Comparison of ENCODE assay signal across 8 mouse cellular contexts in genomic region chr5:107237971-107238426, GRCm38 (mm10). TPM values are rescaled to one million over a fixed set of nuclear protein-coding genes. Genes with fewer than 3 reads are reported as not detected.
DNase-seq lines count a peak whose midpoint lies in the region; ATAC-seq and TF ChIP-seq lines count a peak whose summit lies in the region.
"Had no signal": no experiment of that assay in that cellular context is flagged by ENCODE, and none has a peak within 500 bp of the region (broad histone marks: within the 10 kb centered on the region; RNA-seq: fewer than 3 reads in every experiment).

No protein-coding gene starts in this region.

- DNase-seq in MEL (ENCODE audit: low read depth, low spot score) (no peak), MN1 (ENCODE audit: low spot score) (peak; percentile 28)
- peak; percentile 42 for DNase-seq in lung, adult 2 months
- DNase-seq in right cerebral cortex, adult 18-20 months, result no peak
- no peak for DNase-seq in cerebellum, postnatal 14 days

- ATAC-seq in heart, embryonic 16.5 days (replicated peaks; ENCODE audit: extremely low read depth, insufficient read depth, low FRiP score), result no peak
- no peak for ATAC-seq in CD4-positive, CD25-positive, alpha-beta regulatory T cell, adult 4 months

- no peaks in the 10 kb centered on the region for H3K27me3 ChIP-seq in MEL (ENCODE audit: control insufficient read depth in 1 of 2, insufficient read depth in 2 of 2, low read length in 2 of 2)
- H3K27me3 ChIP-seq in heart, embryonic 16.5 days (ENCODE audit: control insufficient read depth, insufficient read depth, low read length), result no peaks in the 10 kb centered on the region

- H3K9me3 ChIP-seq in MEL (replicated peaks; ENCODE audit: insufficient read depth, low read length), result no peaks in the 10 kb centered on the region
- no peaks in the 10 kb centered on the region for H3K9me3 ChIP-seq in heart, embryonic 16.5 days (replicated peaks; ENCODE audit: control insufficient read depth, low read length)

- TF ChIP-seq CTCF in MEL (IDR thresholded peaks at IDR 0.05 in 2 of 3, conservative IDR thresholded peaks at IDR 0.05 in 1 of 3; ENCODE audit: control insufficient read depth in 1 of 3, insufficient read depth in 1 of 3, low read depth in 2 of 3, low read length in 3 of 3, poor library complexity in 1 of 3, severe bottlenecking in 1 of 3), result no peak
- no peak for TF ChIP-seq CTCF in lung, adult 2 months (IDR thresholded peaks at IDR 0.05; ENCODE audit: insufficient read depth, low read length)

- 41% methylated on average over 7 of the region's 7 CpGs for WGBS in heart, embryonic 16.5 days
- 26% methylated on average over 7 of the region's 7 CpGs for WGBS in lung, adult 2 months

- peak overlapping the region; percentile 81; the same call in 1 of the 2 replicates for H3K27ac ChIP-seq in MEL (ENCODE audit: control insufficient read depth, low read depth, low read length)
- peak overlapping the region; percentile 44 for H3K27ac ChIP-seq in heart, embryonic 16.5 days (ENCODE audit: low read length)

- H3K79me2 ChIP-seq in MEL (ENCODE audit: control insufficient read depth, insufficient read depth, low read length, poor library complexity), result peaks cover 7% of the 10 kb centered on the region; the same call in 1 of the 2 replicates

- TF ChIP-seq RAD21 in MEL (IDR thresholded peaks at IDR 0.05; ENCODE audit: low read depth, low read length), result no peak

- peak in 1 of 2 experiments; percentile 27; a peak in 2 of 4 replicates for TF ChIP-seq EP300 in MEL (IDR thresholded peaks at IDR 0.05; ENCODE audit: low read depth in 1 of 2, low read length in 2 of 2)

- peaks cover 0 to 25% of the 10 kb centered on the region in 2 experiments; a peak in 3 of 4 replicates for H3K36me3 ChIP-seq in MEL (ENCODE audit: control insufficient read depth in 1 of 2, insufficient read depth in 2 of 2, low read length in 2 of 2)
- H3K36me3 ChIP-seq in heart, embryonic 16.5 days (ENCODE audit: control insufficient read depth, insufficient read depth), result no peaks in the 10 kb centered on the region

- H3K4me3 ChIP-seq in MEL (ENCODE audit: control insufficient read depth in 1 of 2, insufficient read depth in 1 of 2, low read depth in 2 of 2, low read length in 2 of 2), result no peak overlapping the region
- no peak overlapping the region for H3K4me3 ChIP-seq in heart, embryonic 16.5 days (ENCODE audit: low read length)
- H3K4me3 ChIP-seq in lung, adult 2 months (replicated peaks; ENCODE audit: extremely low read depth, low read depth, low read length), result no peak overlapping the region
- H3K4me3 ChIP-seq: erythroblast, embryonic 14.5 days had no signal

- no peak for TF ChIP-seq POLR2A in MEL (IDR thresholded peaks at IDR 0.05; ENCODE audit: control insufficient read depth in 1 of 2, insufficient read depth in 1 of 2, low read depth in 1 of 2, low read length in 2 of 2, poor library complexity in 1 of 2)
- TF ChIP-seq POLR2A in lung, adult 2 months (IDR thresholded peaks at IDR 0.05; ENCODE audit: borderline replicate concordance, extremely low read depth, low read depth, low read length), result no peak

- no peak overlapping the region for H3K9ac ChIP-seq in MEL (ENCODE audit: control insufficient read depth, low read depth, low read length, poor library complexity, severe bottlenecking)
- H3K9ac ChIP-seq in heart, embryonic 16.5 days (ENCODE audit: low read length), result 0 out of 2 replicates have a peak overlapping the region, but pooled peaks have one; percentile 30

- H3K4me2 ChIP-seq in heart, embryonic 16.5 days (ENCODE audit: low read depth, low read length), result no peak overlapping the region

- H3K4me1 ChIP-seq in MEL (ENCODE audit: control insufficient read depth in 1 of 2, insufficient read depth in 2 of 2, low read length in 2 of 2), result peaks cover 18 to 48% of the 10 kb centered on the region in 2 experiments
- H3K4me1 ChIP-seq in heart, embryonic 16.5 days (ENCODE audit: control insufficient read depth, insufficient read depth, low read length), result peaks cover 51% of the 10 kb centered on the region
- H3K4me1 ChIP-seq in lung, adult 2 months (ENCODE audit: control insufficient read depth, insufficient read depth, low read length), result peaks cover 29% of the 10 kb centered on the region

TF ChIP-seq in MEL, 35 proteins besides CTCF, POLR2A, EP300 and RAD21:
- TF ChIP-seq HCFC1 (IDR thresholded peaks at IDR 0.05; ENCODE audit: low read depth, low read length) (no peak), E2F4 (IDR thresholded peaks at IDR 0.05; ENCODE audit: borderline replicate concordance, low read depth, low read length) (no peak), USF1 (IDR thresholded peaks at IDR 0.05; ENCODE audit: low read depth, low read length) (no peak), TBP (IDR thresholded peaks at IDR 0.05; ENCODE audit: low read depth, low read length) (no peak), MAFK (IDR thresholded peaks at IDR 0.05; ENCODE audit: borderline replicate concordance, low read depth, low read length) (no peak), ZC3H11A (IDR thresholded peaks at IDR 0.05; ENCODE audit: low read depth, low read length) (no peak), NELFE (IDR thresholded peaks at IDR 0.05; ENCODE audit: low read depth, low read length) (no peak), TCF12 (IDR thresholded peaks at IDR 0.05; ENCODE audit: low read depth, low read length) (no peak), ZNF384 (IDR thresholded peaks at IDR 0.05; ENCODE audit: low read depth, low read length) (no peak)

RNA-seq across cellular contexts. Expression of gene Tgfbr3, which starts 51.4 kb away (rescaled TPM):
- total RNA-seq in MEL (2012; rRNA removed), result 5.9 and 6.7 TPM in 2 replicates
- polyA plus RNA-seq in MEL (2012; ENCODE audit: insufficient read depth in 1 of 2, insufficient read length in 2 of 2, low read depth in 1 of 2, low replicate concordance in 2 of 2, missing spikeins in 1 of 2), result 1 to 10 TPM in 1 of 2 experiments, not detected in 1; 3.0 TPM
- 20.1 and 23.2 TPM in 2 replicates for polyA plus RNA-seq in heart, embryonic 16.5 days (2015; fragmentation: Nextera tagmentation; extraction: Ambion mirVana)
- polyA plus RNA-seq in lung, adult 2 months (2012; rRNA removed), result 44.8 and 47.3 TPM in 2 replicates
- polyA plus RNA-seq in CD4-positive, CD25-positive, alpha-beta regulatory T cell, adult 4 months (2017; shearing (Covaris generic)), result 1 to 10 TPM; 4.4 to 7.8 TPM

Comparison
In these comparisons a context has a peak if more than half of its experiments do, and no peak if none do; other contexts are left out.
1. DNase-seq: peak in MN1 (single experiment) and lung, adult 2 months (single experiment); none in MEL (single experiment), right cerebral cortex, adult 18-20 months (single experiment) and cerebellum, postnatal 14 days (0 of 2).